Mouse (Mus musculus) testis, adult 2 months (tissue): Measurements from ENCODE around the gene Ahdc1.

Source experiments
- CTCF ChIP-seq: fragments of 200-500 bp; IDR thresholded peaks from 2 replicates; pipeline ENCODE4 v1.5.1; 2012; ENCODE audit warnings: low read depth, mild to moderate bottlenecking, inconsistent platforms, low read length, moderate library complexity; ENCODE audit not compliant: control insufficient read depth, insufficient read depth, insufficient replicate concordance
- POLR2A ChIP-seq: fragments of 200-500 bp; IDR thresholded peaks from 2 replicates; pipeline ENCODE4 v1.6.1; 2012; ENCODE audit warnings: low read depth, mild to moderate bottlenecking, inconsistent platforms, low read length, moderate library complexity; ENCODE audit not compliant: control insufficient read depth

DNA sequence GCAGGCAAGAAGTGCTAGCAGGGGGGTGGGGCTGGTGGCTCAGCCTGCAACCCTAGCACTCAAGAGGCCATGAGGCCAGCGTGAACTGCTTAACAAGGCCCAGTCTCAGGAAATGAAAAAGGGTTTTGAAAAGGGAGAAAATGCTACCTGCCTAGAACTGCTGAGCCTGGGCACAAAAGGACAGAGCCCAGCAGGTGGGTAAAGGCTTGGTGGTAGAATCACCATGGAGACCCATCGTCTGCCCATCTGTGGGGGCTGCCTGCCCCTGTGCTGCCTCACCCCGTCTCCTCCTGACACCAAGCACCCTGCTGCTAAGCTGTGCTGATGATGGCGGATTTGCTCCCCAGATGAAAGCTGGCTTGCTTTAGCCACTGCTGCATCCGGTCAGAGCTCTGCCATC, 46.6 kb upstream of the Ahdc1 start:
- TF ChIP-seq CTCF (no peak), POLR2A (no peak)
